Mouse (Mus musculus) heart, adult 2 months (tissue): ENCODE data around the gene Cxcl9.

Experiments used
- CTCF ChIP-seq: fragments of 200-600 bp; IDR thresholded peaks from 2 replicates; pipeline ENCODE4 v1.8.1; 2022; ENCODE audit warnings: antibody characterized with exemption, mild to moderate bottlenecking, moderate library complexity
- EP300 ChIP-seq: fragments of 200-500 bp; IDR thresholded peaks from 2 replicates; pipeline ENCODE4 v1.6.1; 2011; ENCODE audit warnings: low read depth, low read length, control low read depth; ENCODE audit not compliant: insufficient read depth
- POLR2A ChIP-seq: fragments of 200-500 bp; IDR thresholded peaks from 2 replicates; pipeline ENCODE4 v1.6.1; 2011; ENCODE audit warnings: mild to moderate bottlenecking, low read depth, low read length, control low read depth; ENCODE audit not compliant: insufficient read depth

DNA sequence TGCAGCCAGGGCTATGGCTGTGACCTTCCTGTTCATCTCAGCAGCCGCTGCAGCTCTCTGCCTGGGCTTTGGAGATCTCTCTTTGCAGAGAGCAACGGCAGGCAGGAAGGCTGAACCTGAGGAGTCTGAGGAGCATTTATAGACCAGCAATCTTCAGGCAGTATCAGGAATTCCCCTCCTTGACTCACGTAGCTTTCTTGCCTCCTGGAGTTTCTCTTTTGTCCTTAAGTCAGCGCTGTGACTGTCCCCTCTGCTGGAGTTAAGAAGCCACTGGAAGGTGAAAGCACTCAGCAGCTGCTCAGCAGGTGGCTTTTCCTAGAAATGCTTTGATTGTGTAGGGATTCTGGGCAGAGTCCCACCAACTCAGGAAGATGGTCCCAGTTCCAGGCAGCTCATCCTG, 35.3 kb upstream of the Cxcl9 start:
- TF ChIP-seq CTCF (no peak), POLR2A (no peak), EP300 (no peak)
